Mouse (Mus musculus) forebrain, embryonic 13.5 days (tissue): Measurements from ENCODE around the gene Mbd4. TPM values are rescaled to one million over a fixed set of nuclear protein-coding genes. Genes with fewer than 3 reads are reported as not detected.

Source experiments
- ATAC-seq: fragments of 200-750 bp; cut with Nextera tagmentation; 2 replicates; pipeline ENCODE4 v1.8.0; 2017
- H3K27ac ChIP-seq: fragments of 300-500 bp; sonication (generic); 2 replicates; pipeline ENCODE4 v1.5.1; 2015; ENCODE audit warnings: inconsistent platforms, mild to moderate bottlenecking, moderate library complexity
- H3K27me3 ChIP-seq: fragments of 300-500 bp; sonication (generic); 2 replicates; pipeline ENCODE4 v1.6.1; 2015; ENCODE audit warnings: mild to moderate bottlenecking, inconsistent platforms
- H3K36me3 ChIP-seq: fragments of 300-500 bp; sonication (generic); 2 replicates; pipeline ENCODE4 v1.6.1; 2015; ENCODE audit warnings: mild to moderate bottlenecking, inconsistent platforms; ENCODE audit not compliant: poor library complexity, severe bottlenecking
- H3K4me1 ChIP-seq: fragments of 300-500 bp; sonication (generic); 2 replicates; pipeline ENCODE4 v1.6.1; 2015; ENCODE audit warnings: inconsistent platforms
- H3K4me2 ChIP-seq: fragments of 300-500 bp; sonication (generic); 2 replicates; pipeline ENCODE4 v1.6.1; 2015; ENCODE audit warnings: inconsistent platforms, mild to moderate bottlenecking, moderate library complexity
- H3K4me3 ChIP-seq: fragments of 300-500 bp; sonication (generic); 2 replicates; pipeline ENCODE4 v1.5.1; 2015; ENCODE audit warnings: mild to moderate bottlenecking, inconsistent platforms
- H3K9ac ChIP-seq: fragments of 300-500 bp; sonication (generic); 2 replicates; pipeline ENCODE4 v1.6.1; 2015; ENCODE audit warnings: mild to moderate bottlenecking, inconsistent platforms
- H3K9me3 ChIP-seq: fragments of 300-500 bp; sonication (generic); replicated peaks from 2 replicates; pipeline ENCODE4 v1.6.1; 2016; ENCODE audit warnings: inconsistent platforms
- WGBS: fragments of 180-500 bp; shearing (Covaris S2); methylation state at CpG from one replicate; pipeline ENCODE4 v1.1.7; 2015; 5-methylcytosine and 5-hydroxymethylcytosine counted together
- polyA plus RNA-seq: library from polyadenylated mRNA; unstranded; fragments of >200 nt; fragmentation: Nextera tagmentation; extraction: Ambion mirVana; gene quantifications from 2 replicates; pipeline ENCODE4 v1.2.1, GENCODE M21; 2015

Mbd4 gene
- polyA plus RNA-seq, 1 experiment from 2014 or later = 20.4 TPM

GRCm38 (mm10) chr6:115803541-115804382 is 49.4 kb downstream of the Mbd4 start:
- H3K27me3 ChIP-seq = no peaks in the 10 kb centered on the region
- no peak overlapping the region for H3K4me3 ChIP-seq
- no peak overlapping the region for H3K9ac ChIP-seq
- peak; percentile 28; the same call in 1 of the 2 replicates for ATAC-seq
- H3K4me2 ChIP-seq = no peak overlapping the region
- H3K27ac ChIP-seq = peak overlapping the region; percentile 46
- H3K4me1 ChIP-seq = peaks cover 27% of the 10 kb centered on the region
- peaks cover 83% of the 10 kb centered on the region for H3K36me3 ChIP-seq
- no peaks in the 10 kb centered on the region for H3K9me3 ChIP-seq
- 50% methylated on average over 16 of the region's 16 CpGs for WGBS

GRCm38 (mm10) chr6:115801811-115802210 is 51.4 kb downstream of the Mbd4 start:
- H3K27ac ChIP-seq = no peak overlapping the region
- 93% methylated on average over 3 of the region's 3 CpGs for WGBS
- H3K9me3 ChIP-seq = no peaks in the 10 kb centered on the region
- no peak overlapping the region for H3K9ac ChIP-seq
- H3K4me3 ChIP-seq = no peak overlapping the region
- H3K36me3 ChIP-seq = peaks cover 97% of the 10 kb centered on the region
- H3K4me2 ChIP-seq = no peak overlapping the region
- no peaks in the 10 kb centered on the region for H3K27me3 ChIP-seq
- no peak for ATAC-seq
- peaks cover 17% of the 10 kb centered on the region for H3K4me1 ChIP-seq

- Histone ChIP-seq H3K4me3 (no peak overlapping the region), H3K9me3 (no peaks in the 10 kb centered on the region), H3K9ac (no peak overlapping the region), H3K27me3 (no peaks in the 10 kb centered on the region), H3K36me3 (peaks cover 100% of the 10 kb centered on the region), H3K4me2 (no peak overlapping the region), H3K27ac (peak overlapping the region; percentile 37; the same call in 1 of the 2 replicates), H3K4me1 (no peaks in the 10 kb centered on the region)
- whole genome bisulfite sequencing = 90% methylated on average over 21 of the region's 21 CpGs
- no peak for ATAC-seq
These were observed 60.4 kb downstream of the Mbd4 start for GRCm38 (mm10) chr6:115792691-115793215.

- Histone ChIP-seq H3K27me3 (no peaks in the 10 kb centered on the region), H3K9ac (no peak overlapping the region), H3K4me2 (no peak overlapping the region), H3K27ac (no peak overlapping the region), H3K4me3 (no peak overlapping the region), H3K4me1 (no peaks in the 10 kb centered on the region), H3K9me3 (no peaks in the 10 kb centered on the region), H3K36me3 (peaks cover 100% of the 10 kb centered on the region)
- ATAC-seq = no peak
- 88% methylated on average over 34 of the region's 34 CpGs for WGBS
These were observed 61.1 kb downstream of the Mbd4 start for GRCm38 (mm10) chr6:115791842-115792686.

- H3K9ac ChIP-seq = no peak overlapping the region
- H3K27me3 ChIP-seq = no peaks in the 10 kb centered on the region
- H3K36me3 ChIP-seq = peaks cover 100% of the 10 kb centered on the region
- H3K4me3 ChIP-seq = no peak overlapping the region
- no peak for ATAC-seq
- H3K27ac ChIP-seq = no peak overlapping the region
- no peak overlapping the region for H3K4me2 ChIP-seq
- WGBS = 87% methylated on average over 10 of the region's 10 CpGs
- H3K4me1 ChIP-seq = no peaks in the 10 kb centered on the region
- no peaks in the 10 kb centered on the region for H3K9me3 ChIP-seq
These were observed 62.2 kb downstream of the Mbd4 start for GRCm38 (mm10) chr6:115791016-115791415.

Other genes with a start within 250 kb of the Mbd4 start
- gene Raf1, start 176.7 kb downstream of the Mbd4 start, polyA plus RNA-seq = 137 and 156 TPM in 2 replicates
- 0.78 and 0.84 TPM in 2 replicates for gene Tmem40, start 91.0 kb downstream of the Mbd4 start, polyA plus RNA-seq
- gene Cand2, start 78.8 kb downstream of the Mbd4 start, polyA plus RNA-seq = 23.8 and 26.5 TPM in 2 replicates
- gene Rpl32, start 44.6 kb downstream of the Mbd4 start, polyA plus RNA-seq = 1,595 and 1,910 TPM in 2 replicates
- 1.7 and 1.9 TPM in 2 replicates for gene Efcab12, start 15.0 kb downstream of the Mbd4 start, polyA plus RNA-seq
- 26.1 and 28.4 TPM in 2 replicates for gene Ift122, start 99 bp upstream of the Mbd4 start, polyA plus RNA-seq
- 0.10 and 0.17 TPM in 2 replicates for gene Rho, start 78.4 kb upstream of the Mbd4 start, polyA plus RNA-seq
- not detected in 2 replicates for gene H1foo, start 91.6 kb upstream of the Mbd4 start, polyA plus RNA-seq
- gene Plxnd1, start 141.6 kb upstream of the Mbd4 start, polyA plus RNA-seq = 14.3 and 19.7 TPM in 2 replicates